Mouse (Mus musculus) frontal cortex, postnatal 10 days (tissue): ENCODE data around the gene Hyal3.

Experiments used
- DNase-seq, 2 experiments: peaks; one replicate each; pipeline ENCODE4 v3.0.0; 2022; ENCODE audit warnings: low spot score in 2 of 2, mixed read lengths in 1 of 2

Hyal3 gene

GRCm38 (mm10) chr9:107617461-107617860 is 36.8 kb downstream of the Hyal3 start:
- no peak for DNase-seq

- no peak for DNase-seq
These were observed 37.5 kb downstream of the Hyal3 start for GRCm38 (mm10) chr9:107618098-107618497.

GRCm38 (mm10) chr9:107618778-107619545 is 38.3 kb downstream of the Hyal3 start:
- no peak for DNase-seq

- DNase-seq = no peak
These were observed 38.9 kb downstream of the Hyal3 start for GRCm38 (mm10) chr9:107619546-107619879.

GRCm38 (mm10) chr9:107620954-107621353 is 40.3 kb downstream of the Hyal3 start:
- no peak for DNase-seq

- no peak for DNase-seq
These were observed 43.9 kb downstream of the Hyal3 start for GRCm38 (mm10) chr9:107624539-107624938.

GRCm38 (mm10) chr9:107624951-107625350 is 44.3 kb downstream of the Hyal3 start:
- no peak for DNase-seq

GRCm38 (mm10) chr9:107625351-107626128 is 44.9 kb downstream of the Hyal3 start:
- DNase-seq = no peak

GRCm38 (mm10) chr9:107626158-107626843 is 45.7 kb downstream of the Hyal3 start:
- no peak for DNase-seq

GRCm38 (mm10) chr9:107626844-107627277 is 46.2 kb downstream of the Hyal3 start:
- DNase-seq = peak; percentile 83 to 86

GRCm38 (mm10) chr9:107627387-107628255 is 47.0 kb downstream of the Hyal3 start:
- no peak for DNase-seq

GRCm38 (mm10) chr9:107628721-107629410 is 48.2 kb downstream of the Hyal3 start:
- no peak for DNase-seq

GRCm38 (mm10) chr9:107629411-107629730 is 48.8 kb downstream of the Hyal3 start:
- no peak for DNase-seq

GRCm38 (mm10) chr9:107629901-107630425 is 49.3 kb downstream of the Hyal3 start:
- peak in 1 of 2 experiments; percentile 37 for DNase-seq

GRCm38 (mm10) chr9:107630576-107630975 is 50.0 kb downstream of the Hyal3 start:
- DNase-seq = peak; percentile 68 to 78

GRCm38 (mm10) chr9:107631311-107631826 is 50.8 kb downstream of the Hyal3 start:
- no peak for DNase-seq

GRCm38 (mm10) chr9:107631861-107632260 is 51.2 kb downstream of the Hyal3 start:
- DNase-seq = no peak

GRCm38 (mm10) chr9:107632478-107632877 is 51.9 kb downstream of the Hyal3 start:
- DNase-seq = peak in 1 of 2 experiments; percentile 48

- DNase-seq = peak; percentile 65 to 76
These were observed 52.6 kb downstream of the Hyal3 start for GRCm38 (mm10) chr9:107633091-107633660.
